Mouse (Mus musculus): Measurements from ENCODE around the gene Slc25a39.
"Not testable (repeated sequence)": the region's sequence is repeated elsewhere in the genome, so short reads cannot be mapped to it uniquely, and the experiment has no call there.

Slc25a39 gene

GRCm38 (mm10) chr11:102375196-102376173, 32.3 kb downstream of the Slc25a39 start:
- DNase-seq (ENCODE audit: low spot score in 2 of 2) = no peak

GRCm38 (mm10) chr11:102374108-102374725, 33.5 kb downstream of the Slc25a39 start:
- no peak for DNase-seq (ENCODE audit: low spot score in 2 of 2)

- no peak for DNase-seq (ENCODE audit: low spot score in 2 of 2)
These were observed 34.1 kb downstream of the Slc25a39 start for GRCm38 (mm10) chr11:102373646-102374045.

GRCm38 (mm10) chr11:102372936-102373335, 34.8 kb downstream of the Slc25a39 start:
- DNase-seq (ENCODE audit: low spot score in 2 of 2) = no peak

- no peak for DNase-seq (ENCODE audit: low spot score in 2 of 2)
These were observed 35.6 kb downstream of the Slc25a39 start for GRCm38 (mm10) chr11:102371926-102372685.

- no peak for DNase-seq (ENCODE audit: low spot score in 2 of 2)
These were observed 37.5 kb downstream of the Slc25a39 start for GRCm38 (mm10) chr11:102370285-102370684.

- DNase-seq (ENCODE audit: low spot score in 2 of 2) = no peak
These were observed 38.5 kb downstream of the Slc25a39 start for GRCm38 (mm10) chr11:102369263-102369662.

- no peak for DNase-seq (ENCODE audit: low spot score in 2 of 2)
These were observed 39.4 kb downstream of the Slc25a39 start for GRCm38 (mm10) chr11:102368347-102368746.

GRCm38 (mm10) chr11:102367504-102368280, 40.1 kb downstream of the Slc25a39 start:
- DNase-seq (ENCODE audit: low spot score in 2 of 2) = no peak

- DNase-seq (ENCODE audit: low spot score in 2 of 2) = not testable (repeated sequence)
These were observed 41.6 kb downstream of the Slc25a39 start, which contains the start of gene Slc4a1 for GRCm38 (mm10) chr11:102366103-102366502. Slc4a1 (minus strand) TSS chr11:102366203.

- no peak for DNase-seq (ENCODE audit: low spot score in 2 of 2)
These were observed 42.0 kb downstream of the Slc25a39 start for GRCm38 (mm10) chr11:102365699-102366098.

GRCm38 (mm10) chr11:102364570-102365371, 43.0 kb downstream of the Slc25a39 start:
- no peak for DNase-seq (ENCODE audit: low spot score in 2 of 2)

GRCm38 (mm10) chr11:102363623-102364022, 44.1 kb downstream of the Slc25a39 start:
- DNase-seq (ENCODE audit: low spot score in 2 of 2) = no peak

- DNase-seq (ENCODE audit: low spot score in 2 of 2) = no peak
These were observed 45.8 kb downstream of the Slc25a39 start for GRCm38 (mm10) chr11:102361776-102362495.

GRCm38 (mm10) chr11:102358365-102358764, 49.4 kb downstream of the Slc25a39 start:
- DNase-seq (ENCODE audit: low spot score in 2 of 2) = no peak

GRCm38 (mm10) chr11:102356636-102357350, 51.0 kb downstream of the Slc25a39 start:
- DNase-seq (ENCODE audit: low spot score in 2 of 2) = no peak

GRCm38 (mm10) chr11:102356190-102356589, 51.6 kb downstream of the Slc25a39 start:
- DNase-seq (ENCODE audit: low spot score in 2 of 2) = no peak

GRCm38 (mm10) chr11:102355501-102355900, 52.2 kb downstream of the Slc25a39 start:
- no peak for DNase-seq (ENCODE audit: low spot score in 2 of 2)

- no peak for DNase-seq (ENCODE audit: low spot score in 2 of 2)
These were observed 54.7 kb downstream of the Slc25a39 start for GRCm38 (mm10) chr11:102353021-102353431.
